In the genomic region with DNA sequence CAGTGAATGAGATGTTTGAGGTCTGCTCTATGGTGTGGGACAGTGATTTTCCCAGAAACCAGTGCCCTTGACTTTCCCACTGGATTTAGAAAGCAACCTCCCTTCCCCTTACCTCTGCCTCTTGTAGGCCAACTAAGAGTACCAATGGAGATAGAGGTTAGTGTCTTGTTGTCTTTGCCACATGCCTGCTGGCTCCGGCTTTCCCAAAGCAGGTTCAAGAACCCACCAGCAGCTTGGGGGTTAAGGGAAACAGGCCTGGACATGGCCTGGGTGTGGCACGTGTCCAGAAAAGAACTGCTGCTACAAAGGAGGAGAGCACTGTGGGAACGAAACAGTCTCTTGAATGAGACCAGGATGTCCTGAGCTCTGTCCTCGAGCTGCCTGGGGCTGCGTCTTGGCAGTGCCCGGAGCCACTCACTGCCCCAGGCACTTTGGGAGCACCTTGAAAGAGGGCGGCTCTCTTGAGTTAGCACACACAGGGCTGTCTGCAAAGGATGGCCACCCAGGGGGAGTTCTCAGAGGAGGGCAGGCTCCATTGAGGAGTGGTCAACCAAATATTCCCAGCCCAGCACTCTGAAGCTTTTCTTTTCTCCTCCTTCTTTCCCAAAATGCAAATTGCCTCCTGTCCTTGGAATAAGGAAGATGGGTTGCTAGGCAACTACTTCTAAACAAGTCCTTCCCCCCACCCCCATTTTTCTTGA, we compare ENCODE assay signal across 10 mouse cellular contexts.
A peak's percentile ranks its signal among the peaks of the same experiment; 100 is the strongest.
DNase-seq lines count a peak whose midpoint lies in the region; ATAC-seq lines count a peak whose summit lies in the region.
"Had no signal": no experiment of that assay in that cellular context is flagged by ENCODE, and none has a peak within 500 bp of the region (broad histone marks: within the 10 kb centered on the region; RNA-seq: fewer than 3 reads in every experiment).

No protein-coding gene starts in this region.

- WGBS in neural tube, embryonic 15.5 days, result 30% methylated on average over 7 of the region's 7 CpGs
- WGBS in limb, embryonic 10.5 days, result 76% methylated on average over 7 of the region's 7 CpGs

- no peaks in the 10 kb centered on the region for H3K36me3 ChIP-seq in neural tube, embryonic 15.5 days
- H3K36me3 ChIP-seq in limb, embryonic 10.5 days, result no peaks in the 10 kb centered on the region

- peaks cover 3% of the 10 kb centered on the region; the same call in 1 of the 2 replicates for H3K4me1 ChIP-seq in neural tube, embryonic 15.5 days
- H3K4me1 ChIP-seq in limb, embryonic 10.5 days, result peaks cover 5% of the 10 kb centered on the region; the same call in 1 of the 2 replicates

- H3K27ac ChIP-seq in neural tube, embryonic 15.5 days (replicated peaks), result peak overlapping the region; percentile 59; the same call in 1 of the 2 replicates
- no peak overlapping the region for H3K27ac ChIP-seq in limb, embryonic 10.5 days

- H3K9me3 ChIP-seq in neural tube, embryonic 15.5 days (replicated peaks), result no peaks in the 10 kb centered on the region
- no peaks in the 10 kb centered on the region for H3K9me3 ChIP-seq in limb, embryonic 10.5 days (replicated peaks)

- no peak overlapping the region for H3K4me3 ChIP-seq in neural tube, embryonic 15.5 days (replicated peaks)
- no peak overlapping the region for H3K4me3 ChIP-seq in limb, embryonic 10.5 days

- no peak overlapping the region for H3K4me2 ChIP-seq in neural tube, embryonic 15.5 days

- H3K27me3 ChIP-seq in neural tube, embryonic 15.5 days (replicated peaks), result no peaks in the 10 kb centered on the region
- H3K27me3 ChIP-seq in limb, embryonic 10.5 days (ENCODE audit: low read depth, poor library complexity, severe bottlenecking), result peaks cover 4% of the 10 kb centered on the region

- ATAC-seq in neural tube, embryonic 15.5 days (ENCODE audit: low FRiP score), result no peak
- ATAC-seq in erythroid progenitor cell, adult 5-6 weeks (replicated peaks; ENCODE audit: low FRiP score, poor library complexity, severe bottlenecking), result no peak

- no peak overlapping the region for H3K9ac ChIP-seq in neural tube, embryonic 15.5 days (replicated peaks)

- peak; percentile 30 for DNase-seq in cerebellum, adult 9-11 months
- no peak for DNase-seq in cerebellum, postnatal 36 days
- DNase-seq in right cerebral cortex, postnatal 10 days (ENCODE audit: low spot score in 2 of 2), result peak; percentile 76 to 79
- no peak for DNase-seq in right cerebral cortex, adult 2 months (ENCODE audit: low spot score in 2 of 2)
- peak; percentile 52 to 57 for DNase-seq in layer of hippocampus, postnatal 10 days (ENCODE audit: low spot score in 2 of 2)
- no peak for DNase-seq in limb, embryonic 10.5 days (ENCODE audit: low spot score)
- DNase-seq: kidney, postnatal 25 days; thymus, postnatal 4 days had no signal

Comparison
In these comparisons a context has a peak if more than half of its experiments do, and no peak if none do; other contexts are left out.
1. DNase-seq: peak in cerebellum, adult 9-11 months (single experiment), right cerebral cortex, postnatal 10 days (2 of 2) and layer of hippocampus, postnatal 10 days (2 of 2); none in cerebellum, postnatal 36 days (0 of 2), right cerebral cortex, adult 2 months (0 of 2) and limb, embryonic 10.5 days (single experiment).